Mouse (Mus musculus) heart, embryonic 10.5 days (tissue): ENCODE data around the gene Fgd3. TPM values are rescaled to one million over a fixed set of nuclear protein-coding genes. Genes with fewer than 3 reads are reported as not detected.

Experiments used
- DNase-seq: peaks from one replicate; pipeline ENCODE4 v3.0.0-alpha.2; 2017; ENCODE audit warnings: low spot score
- H3K27ac ChIP-seq: fragments of 300-500 bp; sonication (generic); 2 replicates; pipeline ENCODE4 v1.5.1; 2016; ENCODE audit warnings: mild to moderate bottlenecking
- H3K27me3 ChIP-seq: fragments of 300-500 bp; sonication (generic); 2 replicates; pipeline ENCODE4 v1.6.1; 2016; ENCODE audit warnings: mild to moderate bottlenecking; ENCODE audit not compliant: poor library complexity, insufficient read depth, severe bottlenecking
- H3K36me3 ChIP-seq: fragments of 300-500 bp; sonication (generic); 2 replicates; pipeline ENCODE4 v1.6.1; 2016; ENCODE audit warnings: mild to moderate bottlenecking, moderate library complexity
- H3K4me1 ChIP-seq: fragments of 300-500 bp; sonication (generic); 2 replicates; pipeline ENCODE4 v1.6.1; 2016; ENCODE audit warnings: mild to moderate bottlenecking
- H3K4me3 ChIP-seq: fragments of 300-500 bp; sonication (generic); 2 replicates; pipeline ENCODE4 v1.5.1; 2016; ENCODE audit warnings: mild to moderate bottlenecking, moderate library complexity
- H3K9me3 ChIP-seq: fragments of 300-500 bp; sonication (generic); 2 replicates; pipeline ENCODE4 v1.6.1; 2016; ENCODE audit warnings: mild to moderate bottlenecking, moderate library complexity
- WGBS: fragments of 180-500 bp; shearing (Covaris S2); methylation state at CpG from one replicate; pipeline ENCODE4 v1.1.7; 2016; 5-methylcytosine and 5-hydroxymethylcytosine counted together
- polyA plus RNA-seq: library from polyadenylated mRNA; unstranded; fragments of >200 nt; fragmentation: Nextera tagmentation; extraction: Ambion mirVana; gene quantifications from 2 replicates; pipeline ENCODE4 v1.2.1, GENCODE M21; 2016

Fgd3 gene
- polyA plus RNA-seq, 1 experiment from 2014 or later = 0.45 TPM

DNA sequence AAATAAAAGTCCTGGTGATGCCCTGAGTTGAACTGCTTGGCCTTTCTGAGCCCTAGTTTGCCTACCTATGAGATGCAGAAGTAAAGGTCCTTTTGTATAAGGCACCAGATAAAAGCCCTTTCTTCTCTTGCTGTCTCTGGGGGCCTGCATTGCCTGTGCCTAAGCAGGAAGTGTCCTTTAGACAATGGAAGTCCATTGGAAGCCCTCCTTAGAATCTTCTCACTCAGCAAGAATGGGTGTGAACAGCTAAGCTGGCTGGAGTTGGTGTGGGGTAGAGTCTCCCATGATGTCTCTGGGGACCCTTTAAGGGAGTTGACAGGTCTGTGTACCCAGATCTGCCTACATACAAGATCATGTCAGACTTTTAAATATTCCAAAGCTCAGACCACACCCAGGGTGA is 33.3 kb upstream of the Fgd3 start:
- Histone ChIP-seq H3K4me1 (peaks cover 64% of the 10 kb centered on the region), H3K27me3 (no peaks in the 10 kb centered on the region), H3K9me3 (no peaks in the 10 kb centered on the region), H3K36me3 (peaks cover 12% of the 10 kb centered on the region; the same call in 1 of the 2 replicates), H3K27ac (0 out of 2 replicates have a peak overlapping the region, but pooled peaks have one; percentile 2), H3K4me3 (no peak overlapping the region)
- no peak for DNase-seq

DNA sequence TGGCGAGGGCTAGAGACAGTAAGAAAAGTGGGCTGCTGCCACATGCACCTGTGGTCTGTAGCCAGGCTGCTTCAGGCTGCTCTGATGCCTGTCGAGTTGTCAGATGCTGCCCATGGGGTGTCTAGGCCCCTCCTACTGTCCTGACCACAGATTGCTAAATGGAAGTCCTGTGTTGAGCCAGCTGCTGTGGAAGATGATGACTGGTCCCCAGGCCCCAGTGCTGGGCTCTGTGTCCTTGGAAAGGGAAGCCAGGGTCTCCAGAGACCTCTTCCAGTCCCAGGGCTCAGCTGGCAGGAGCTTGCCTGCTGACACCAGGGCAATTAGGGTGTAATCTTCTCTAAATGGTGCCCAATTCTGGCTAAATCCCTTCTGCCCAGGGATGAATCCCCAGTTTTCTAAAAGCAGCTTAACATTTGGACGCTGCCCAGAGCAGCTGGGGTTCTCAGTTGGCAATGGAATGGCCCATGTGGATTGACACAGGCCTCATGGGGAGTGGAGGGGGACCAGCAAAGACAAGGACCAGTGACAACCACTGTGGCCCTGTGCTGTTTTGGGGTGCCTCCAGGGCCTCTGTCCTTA is 32.6 kb upstream of the Fgd3 start:
- H3K4me1 ChIP-seq = peaks cover 64% of the 10 kb centered on the region
- peaks cover 6% of the 10 kb centered on the region; the same call in 1 of the 2 replicates for H3K36me3 ChIP-seq
- no peaks in the 10 kb centered on the region for H3K27me3 ChIP-seq
- WGBS = 77% methylated on average over 3 of the region's 3 CpGs
- H3K4me3 ChIP-seq = no peak overlapping the region
- H3K27ac ChIP-seq = peak overlapping the region; percentile 26; the same call in 1 of the 2 replicates
- H3K9me3 ChIP-seq = no peaks in the 10 kb centered on the region
- no peak for DNase-seq

GRCm38 (mm10) chr13:49349836-49350505 is 29.9 kb upstream of the Fgd3 start:
- H3K27ac ChIP-seq = no peak overlapping the region
- no peaks in the 10 kb centered on the region for H3K27me3 ChIP-seq
- no peaks in the 10 kb centered on the region for H3K9me3 ChIP-seq
- peaks cover 82% of the 10 kb centered on the region for H3K4me1 ChIP-seq
- H3K4me3 ChIP-seq = no peak overlapping the region
- no peak for DNase-seq
- 87% methylated on average over 6 of the region's 6 CpGs for WGBS
- no peaks in the 10 kb centered on the region for H3K36me3 ChIP-seq

DNA sequence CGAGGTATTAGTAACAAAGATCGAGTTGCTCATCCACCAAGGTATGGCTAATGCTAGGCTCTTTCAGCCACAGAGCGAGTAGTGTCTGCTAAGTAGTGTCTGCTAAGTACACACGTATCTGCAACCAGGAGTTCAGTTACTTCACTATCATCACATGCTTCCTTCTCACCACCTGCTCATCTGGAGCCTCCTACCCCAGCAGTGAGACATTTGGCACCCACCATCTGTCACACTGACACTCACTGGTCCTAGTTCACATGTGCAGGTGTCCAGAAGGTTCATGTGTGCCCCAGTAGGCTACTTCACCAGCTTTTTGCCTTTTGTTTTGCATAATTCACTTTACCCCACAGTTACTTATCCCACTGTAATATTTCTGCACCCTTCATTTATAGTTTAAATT is 29.2 kb upstream of the Fgd3 start:
- DNase-seq = no peak
- Histone ChIP-seq H3K36me3 (no peaks in the 10 kb centered on the region), H3K4me1 (peaks cover 88% of the 10 kb centered on the region), H3K4me3 (no peak overlapping the region), H3K9me3 (no peaks in the 10 kb centered on the region), H3K27ac (no peak overlapping the region), H3K27me3 (no peaks in the 10 kb centered on the region)
- 85% methylated on average over 4 of the region's 4 CpGs for WGBS

- Histone ChIP-seq H3K4me1 (peaks cover 88% of the 10 kb centered on the region), H3K27ac (no peak overlapping the region), H3K9me3 (no peaks in the 10 kb centered on the region), H3K36me3 (no peaks in the 10 kb centered on the region), H3K27me3 (no peaks in the 10 kb centered on the region), H3K4me3 (no peak overlapping the region)
- 76% methylated on average over 2 of the region's 2 CpGs for WGBS
- DNase-seq = no peak
These were observed 28.4 kb upstream of the Fgd3 start for GRCm38 (mm10) chr13:49348522-49348921.

- H3K9me3 ChIP-seq = no peaks in the 10 kb centered on the region
- 51% methylated on average over 2 of the region's 2 CpGs for WGBS
- H3K36me3 ChIP-seq = no peaks in the 10 kb centered on the region
- DNase-seq = peak; percentile 79
- no peaks in the 10 kb centered on the region for H3K27me3 ChIP-seq
- peak overlapping the region; percentile 28; the same call in 1 of the 2 replicates for H3K4me3 ChIP-seq
- peak overlapping the region; percentile 50 for H3K27ac ChIP-seq
- H3K4me1 ChIP-seq = peaks cover 83% of the 10 kb centered on the region
These were observed 25.4 kb upstream of the Fgd3 start for GRCm38 (mm10) chr13:49345476-49345875.

GRCm38 (mm10) chr13:49344567-49344966 is 24.5 kb upstream of the Fgd3 start:
- 81% methylated on average over 8 of the region's 8 CpGs for WGBS
- no peaks in the 10 kb centered on the region for H3K9me3 ChIP-seq
- no peak overlapping the region for H3K4me3 ChIP-seq
- no peaks in the 10 kb centered on the region for H3K36me3 ChIP-seq
- H3K27me3 ChIP-seq = no peaks in the 10 kb centered on the region
- H3K27ac ChIP-seq = peak overlapping the region; percentile 50; the same call in 1 of the 2 replicates
- H3K4me1 ChIP-seq = peaks cover 80% of the 10 kb centered on the region
- DNase-seq = no peak

DNA sequence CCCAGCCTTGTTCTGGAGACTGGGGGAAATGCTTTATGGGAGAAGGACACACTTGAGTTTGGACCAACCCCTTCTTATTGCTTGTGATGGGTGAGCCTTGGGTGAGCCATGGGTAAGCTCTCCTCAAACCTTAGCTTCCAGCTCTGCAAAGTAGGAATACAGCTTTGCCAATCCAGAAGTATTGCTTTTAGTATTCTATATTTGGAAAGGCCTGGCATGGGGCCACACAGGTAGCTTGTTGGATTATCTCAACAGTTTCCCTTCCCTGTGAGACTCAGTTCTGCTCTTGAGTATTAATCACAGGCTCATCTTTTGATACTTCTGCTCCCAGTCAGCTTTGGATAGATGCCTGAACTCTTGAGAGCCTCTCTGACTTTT is 22.6 kb upstream of the Fgd3 start:
- no peaks in the 10 kb centered on the region for H3K27me3 ChIP-seq
- no peak for DNase-seq
- no peaks in the 10 kb centered on the region for H3K9me3 ChIP-seq
- no peak overlapping the region for H3K27ac ChIP-seq
- H3K4me3 ChIP-seq = peak overlapping the region; percentile 98
- peaks cover 63% of the 10 kb centered on the region for H3K4me1 ChIP-seq
- no peaks in the 10 kb centered on the region for H3K36me3 ChIP-seq

DNA sequence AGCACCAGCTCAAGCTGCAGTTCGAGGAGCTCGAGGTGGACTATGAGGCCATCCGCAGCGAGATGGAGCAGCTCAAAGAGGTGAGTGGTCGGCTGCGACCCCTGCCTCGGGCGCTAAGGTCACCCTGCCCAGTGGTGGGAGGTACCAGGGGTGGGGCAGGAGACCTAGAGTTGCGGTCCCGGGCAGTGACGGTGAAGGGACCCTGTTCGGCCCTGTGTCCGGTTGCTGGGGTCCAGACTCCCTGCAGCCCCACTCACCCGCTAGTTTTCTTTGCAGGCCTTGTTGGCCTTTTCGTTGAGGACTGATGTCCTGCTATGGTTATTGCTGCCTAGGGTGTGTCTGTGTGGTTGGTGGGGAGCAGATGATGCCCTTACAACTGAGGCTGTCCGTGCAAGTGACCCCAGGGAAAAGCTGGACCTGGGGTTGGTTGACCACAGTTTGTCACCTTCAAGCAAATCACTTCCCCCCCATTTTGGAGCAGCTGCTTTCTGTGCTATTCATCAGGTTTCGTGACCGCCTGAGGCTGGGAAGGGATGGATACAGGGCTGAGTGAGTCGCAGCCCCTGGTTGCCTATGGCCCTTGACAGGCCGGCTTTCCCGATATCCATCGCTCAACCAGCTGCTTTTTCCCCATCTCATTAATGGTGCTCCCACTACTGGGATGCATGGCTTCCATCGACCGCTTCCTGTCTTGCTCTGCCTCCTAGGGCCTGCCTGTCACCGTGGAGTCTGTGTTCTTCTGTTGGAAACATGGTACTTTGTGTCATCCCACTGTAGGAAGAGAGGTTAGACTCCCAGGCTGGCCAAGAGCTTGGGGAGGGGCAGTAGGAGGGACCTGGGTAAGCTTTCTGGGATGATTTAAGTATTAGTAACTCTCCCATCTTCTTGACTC is 22.0 kb upstream of the Fgd3 start:
- H3K36me3 ChIP-seq = no peaks in the 10 kb centered on the region
- H3K27ac ChIP-seq = peak overlapping the region; percentile 95
- WGBS = 8% methylated on average over 25 of the region's 25 CpGs
- H3K9me3 ChIP-seq = no peaks in the 10 kb centered on the region
- DNase-seq = no peak
- H3K4me1 ChIP-seq = peaks cover 57% of the 10 kb centered on the region
- no peaks in the 10 kb centered on the region for H3K27me3 ChIP-seq
- peak overlapping the region; percentile 98 for H3K4me3 ChIP-seq

DNA sequence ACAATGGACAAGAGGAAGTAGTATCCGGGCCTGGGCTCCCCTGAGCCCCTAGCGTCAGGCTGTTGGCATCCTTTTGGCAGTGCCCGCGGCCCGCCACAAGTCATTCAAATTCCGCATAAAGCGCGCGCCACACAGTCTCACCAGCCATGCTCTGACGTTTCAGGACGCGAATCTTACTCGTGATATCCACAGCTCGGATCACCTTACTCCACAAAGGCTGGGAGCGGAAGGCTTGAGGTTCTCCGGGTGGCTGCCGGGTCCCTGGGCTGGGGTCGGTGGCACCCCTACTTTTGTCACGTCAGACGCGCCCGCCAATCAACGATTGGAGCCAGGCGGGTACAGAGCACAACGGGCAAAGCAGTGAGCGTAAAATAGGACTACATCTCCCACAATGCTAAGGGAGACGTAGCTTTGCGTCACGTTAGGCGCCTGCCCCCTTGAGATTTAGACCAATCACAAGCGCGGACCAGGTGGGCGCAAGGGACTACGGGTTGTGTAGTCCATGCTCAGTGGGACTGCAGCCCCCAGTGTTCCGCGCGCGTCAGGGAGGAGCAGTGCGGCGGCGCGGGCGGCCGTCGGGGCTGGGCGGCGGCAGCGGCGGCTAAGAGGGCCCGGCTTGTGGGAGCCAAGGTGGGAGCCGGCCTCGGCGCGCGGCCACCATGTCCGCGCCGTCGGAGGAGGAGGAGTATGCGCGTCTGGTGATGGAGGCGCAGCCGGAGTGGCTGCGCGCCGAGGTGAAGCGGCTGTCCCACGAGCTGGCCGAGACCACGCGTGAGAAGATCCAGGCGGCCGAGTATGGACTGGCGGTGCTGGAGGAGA is 21.1 kb upstream of the Fgd3 start, which contains the start of gene Bicd2:
Bicd2 (plus strand) TSS at position 574 of the 819 bp plus-strand sequence.
- under 1% methylated on average over 74 of the region's 74 CpGs for WGBS
- H3K4me3 ChIP-seq = peak within 1 kb of the TSS; percentile 98
- H3K36me3 ChIP-seq = no peaks in the 10 kb centered on the region
- peaks cover 51% of the 10 kb centered on the region for H3K4me1 ChIP-seq
- no peaks in the 10 kb centered on the region for H3K27me3 ChIP-seq
- peak within 1 kb of the TSS; percentile 95 for H3K27ac ChIP-seq
- peak; percentile 99 for DNase-seq
- no peaks in the 10 kb centered on the region for H3K9me3 ChIP-seq

DNA sequence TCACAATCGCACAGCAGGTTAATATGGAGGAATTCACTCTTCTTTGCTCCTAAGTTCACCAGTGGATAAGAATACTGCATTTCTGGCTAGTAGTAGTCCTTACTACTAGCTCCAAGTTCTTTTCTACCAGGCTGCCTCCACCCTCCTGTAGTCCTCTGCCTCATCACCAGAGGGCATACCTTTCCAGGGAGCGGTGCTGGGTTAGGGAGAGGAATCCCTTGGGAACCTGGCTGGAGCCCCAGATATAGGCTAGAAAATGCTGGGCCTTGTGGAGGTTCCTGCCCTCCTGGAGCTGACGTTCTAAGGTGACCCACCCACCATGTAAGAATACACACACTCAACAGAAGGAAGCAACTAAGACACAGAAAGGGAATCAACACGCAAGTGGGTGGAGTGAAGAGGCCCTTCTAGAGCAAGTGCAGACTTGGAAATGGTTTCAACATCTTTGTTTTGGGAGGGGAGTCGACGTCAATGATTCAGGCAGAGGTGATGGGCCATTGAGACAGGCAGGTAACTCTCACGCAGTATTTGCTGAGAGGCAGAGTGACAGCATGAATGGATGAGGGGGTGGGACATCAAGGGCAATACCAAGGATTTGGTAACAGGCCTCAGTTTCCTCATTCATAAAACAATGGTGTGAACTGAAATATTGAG is 18.9 kb upstream of the Fgd3 start:
- Histone ChIP-seq H3K36me3 (no peaks in the 10 kb centered on the region), H3K4me1 (peaks cover 29% of the 10 kb centered on the region), H3K9me3 (no peaks in the 10 kb centered on the region), H3K27ac (no peak overlapping the region), H3K4me3 (no peak overlapping the region), H3K27me3 (no peaks in the 10 kb centered on the region)
- 64% methylated on average over 7 of the region's 7 CpGs for WGBS
- DNase-seq = no peak
